Mouse (Mus musculus) megakaryocyte, embryonic 14.5 days (primary cell): Measurements from ENCODE around the gene Eno3.

Experiments
- FLI1 ChIP-seq: IDR thresholded peaks from 2 replicates; pipeline ENCODE4 v1.6.1; 2012; ENCODE audit warnings: low read length, inconsistent platforms, mixed read lengths
- GATA1 ChIP-seq: IDR thresholded peaks from 3 replicates; pipeline ENCODE4 v1.6.1; 2012; ENCODE audit warnings: mixed read lengths, low read length, inconsistent platforms, borderline replicate concordance

DNA sequence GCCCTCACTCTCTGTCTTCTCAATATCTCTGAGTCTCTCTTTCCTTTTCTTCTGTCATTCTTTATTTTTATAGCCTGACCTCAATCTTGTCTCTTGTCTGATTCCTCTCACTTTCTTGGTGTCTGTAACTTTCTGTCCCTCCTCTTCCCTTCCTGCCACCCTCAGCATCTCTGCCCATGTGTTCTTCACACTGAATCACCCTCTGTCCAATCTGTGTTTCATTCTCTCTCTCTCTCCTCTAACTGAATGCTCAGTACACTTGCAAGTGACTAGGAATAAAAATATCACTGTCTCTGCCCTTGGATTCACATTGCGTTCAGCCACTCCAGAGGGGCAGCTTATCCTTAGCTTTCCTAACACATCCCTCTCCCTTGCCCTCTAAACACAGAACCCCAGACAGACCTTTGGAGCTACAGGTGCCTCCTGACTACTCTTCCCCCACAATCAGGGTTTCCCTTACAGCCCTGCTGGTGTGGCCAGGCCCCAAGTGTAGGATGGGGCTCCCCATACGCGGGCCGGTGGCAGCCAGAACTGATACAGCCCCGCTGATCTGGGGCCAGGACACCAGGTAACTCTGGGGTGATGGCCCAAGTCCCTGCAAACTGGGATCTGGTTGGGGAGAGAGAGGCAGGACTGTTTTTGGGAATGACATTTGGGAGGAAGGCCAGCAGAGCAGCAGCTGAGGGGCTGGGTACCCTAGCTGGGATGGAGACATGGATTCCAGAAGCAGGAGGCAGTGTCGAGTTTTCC, 45.2 kb downstream of the Eno3 start:
- no peak for TF ChIP-seq GATA1
- TF ChIP-seq FLI1, result no peak
